Mouse (Mus musculus) CD4-positive, CD25-positive, alpha-beta regulatory T cell, adult 9 weeks (primary cell): Measurements from ENCODE around the gene Mdp1. TPM values are rescaled to one million over a fixed set of nuclear protein-coding genes. Genes with fewer than 3 reads are reported as not detected.

ENCODE experiments used
- polyA plus RNA-seq: library from polyadenylated mRNA; unstranded; fragments of 100-300 nt; shearing (Covaris generic); gene quantifications from one replicate; pipeline ENCODE4 v1.2.1, GENCODE M21; 2017

The Mdp1 gene
- polyA plus RNA-seq, result 112 TPM

GRCm38 (mm10) chr14:55659960-55660573, at the start of gene Mdp1:
Mdp1 (minus strand) TSS chr14:55660508.

GRCm38 (mm10) chr14:55681160-55682117, 21.1 kb upstream of the Mdp1 start, which contains the start of gene Tinf2:
Tinf2 (minus strand) TSS chr14:55681820.

GRCm38 (mm10) chr14:55671833-55672740, 11.8 kb upstream of the Mdp1 start, which contains the start of the genes Gmpr2 and Nedd8:
Gmpr2 (plus strand) TSS chr14:55671941.
Nedd8 (minus strand) TSS chr14:55672124.

GRCm38 (mm10) chr14:55649884-55650283, 10.4 kb downstream of the Mdp1 start, which contains the start of gene Tssk4:
Tssk4 (plus strand) TSS chr14:55650184.

GRCm38 (mm10) chr14:55643060-55643907, 17.0 kb downstream of the Mdp1 start, which contains the start of gene Tm9sf1:
Tm9sf1 (minus strand) TSS chr14:55643806.

GRCm38 (mm10) chr14:55637795-55638194, 22.5 kb downstream of the Mdp1 start, which contains the start of gene Gm49378:
Gm49378 (minus strand) TSS chr14:55637895.

GRCm38 (mm10) chr14:55635523-55636007, 24.7 kb downstream of the Mdp1 start, which contains the start of gene Ipo4:
Ipo4 (minus strand) TSS chr14:55635957.

GRCm38 (mm10) chr14:55617822-55618221, 42.5 kb downstream of the Mdp1 start, which contains the start of gene Rec8:
Rec8 (plus strand) TSS chr14:55618037.

Other genes with a start within 250 kb of the Mdp1 start
- 47.2 TPM for gene Dhrs4, start 181.8 kb downstream of the Mdp1 start, polyA plus RNA-seq
- gene Carmil3, start 169.9 kb downstream of the Mdp1 start, polyA plus RNA-seq, result not detected
- gene Cpne6, start 150.1 kb downstream of the Mdp1 start, polyA plus RNA-seq, result not detected
- 0.12 TPM for gene Nrl, start 135.5 kb downstream of the Mdp1 start, polyA plus RNA-seq
- gene Pck2, start 120.2 kb downstream of the Mdp1 start, polyA plus RNA-seq, result 48.4 TPM
- 170 TPM for gene Dcaf11, start 100.5 kb downstream of the Mdp1 start, polyA plus RNA-seq
- gene A730061H03Rik, start 100.1 kb downstream of the Mdp1 start, polyA plus RNA-seq, result 4.8 TPM
- gene Fitm1, start 84.9 kb downstream of the Mdp1 start, polyA plus RNA-seq, result not detected
- 1,184 TPM for gene Psme1, start 82.4 kb downstream of the Mdp1 start, polyA plus RNA-seq
- gene Emc9, start 75.2 kb downstream of the Mdp1 start, polyA plus RNA-seq, result 48.1 TPM
- gene Psme2, start 69.4 kb downstream of the Mdp1 start, polyA plus RNA-seq, result 937 TPM
- gene Rnf31, start 68.8 kb downstream of the Mdp1 start, polyA plus RNA-seq, result 64.3 TPM
- 237 TPM for gene Irf9, start 56.9 kb downstream of the Mdp1 start, polyA plus RNA-seq
- 8.1 TPM for gene Rec8, start 42.5 kb downstream of the Mdp1 start, polyA plus RNA-seq
- 53.3 TPM for gene Ipo4, start 24.6 kb downstream of the Mdp1 start, polyA plus RNA-seq
- 2.8 TPM for gene Gm49378, start 22.6 kb downstream of the Mdp1 start, polyA plus RNA-seq
- gene Tm9sf1, start 16.7 kb downstream of the Mdp1 start, polyA plus RNA-seq, result 96.0 TPM
- gene Tssk4, start 10.3 kb downstream of the Mdp1 start, polyA plus RNA-seq, result 1.6 TPM
- 58.4 TPM for gene Gmpr2, start 11.4 kb upstream of the Mdp1 start, polyA plus RNA-seq
- 496 TPM for gene Nedd8, start 11.6 kb upstream of the Mdp1 start, polyA plus RNA-seq
- gene Tinf2, start 21.3 kb upstream of the Mdp1 start, polyA plus RNA-seq, result 66.3 TPM
- gene Tgm1, start 53.4 kb upstream of the Mdp1 start, polyA plus RNA-seq, result 0.26 TPM
- 90.8 TPM for gene Rabggta, start 61.8 kb upstream of the Mdp1 start, polyA plus RNA-seq
- gene Dhrs1, start 85.2 kb upstream of the Mdp1 start, polyA plus RNA-seq, result 54.2 TPM
- 12.1 TPM for gene Nop9, start 85.2 kb upstream of the Mdp1 start, polyA plus RNA-seq
- not detected for gene Cideb, start 98.0 kb upstream of the Mdp1 start, polyA plus RNA-seq
- not detected for gene Ltb4r2, start 100.9 kb upstream of the Mdp1 start, polyA plus RNA-seq
- 1.4 TPM for gene Ltb4r1, start 105.5 kb upstream of the Mdp1 start, polyA plus RNA-seq
- not detected for gene Adcy4, start 123.6 kb upstream of the Mdp1 start, polyA plus RNA-seq
- 79.6 TPM for gene Ripk3, start 128.4 kb upstream of the Mdp1 start, polyA plus RNA-seq
- not detected for gene Nfatc4, start 162.6 kb upstream of the Mdp1 start, polyA plus RNA-seq
- 1.7 TPM for gene Nynrin, start 193.5 kb upstream of the Mdp1 start, polyA plus RNA-seq
- gene Cbln3, start 223.9 kb upstream of the Mdp1 start, polyA plus RNA-seq, result 0.25 TPM
- gene Khnyn, start 224.4 kb upstream of the Mdp1 start, polyA plus RNA-seq, result 90.5 TPM
- 86.9 TPM for gene Sdr39u1, start 239.8 kb upstream of the Mdp1 start, polyA plus RNA-seq